Mouse (Mus musculus) urinary bladder, postnatal 10 days (tissue): Measurements from ENCODE around the gene Cux1.

Experiments
- DNase-seq: peaks from one replicate; pipeline ENCODE4 v3.0.0; 2022; ENCODE audit warnings: low spot score

The Cux1 gene

DNA sequence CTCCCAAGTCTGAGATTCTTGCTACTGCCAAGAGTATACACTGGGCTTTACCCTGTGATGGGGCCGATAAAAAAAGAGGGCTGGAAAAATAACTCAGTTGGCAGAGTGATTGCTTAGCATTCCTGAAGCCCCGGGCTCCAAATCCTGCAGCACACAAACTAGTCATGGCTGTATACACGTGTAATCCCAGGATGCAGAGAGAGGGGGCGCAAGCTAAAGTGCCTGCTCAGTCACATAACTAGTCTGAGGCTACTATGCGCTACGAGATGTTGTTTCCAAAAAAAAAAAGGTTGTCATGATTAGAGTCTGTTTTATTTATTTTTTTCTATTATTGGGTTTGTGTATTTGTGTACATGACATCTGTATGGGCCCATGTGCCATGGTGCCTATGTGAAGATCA lies 245.9 kb downstream of the Cux1 start:
- DNase-seq, result no peak

DNA sequence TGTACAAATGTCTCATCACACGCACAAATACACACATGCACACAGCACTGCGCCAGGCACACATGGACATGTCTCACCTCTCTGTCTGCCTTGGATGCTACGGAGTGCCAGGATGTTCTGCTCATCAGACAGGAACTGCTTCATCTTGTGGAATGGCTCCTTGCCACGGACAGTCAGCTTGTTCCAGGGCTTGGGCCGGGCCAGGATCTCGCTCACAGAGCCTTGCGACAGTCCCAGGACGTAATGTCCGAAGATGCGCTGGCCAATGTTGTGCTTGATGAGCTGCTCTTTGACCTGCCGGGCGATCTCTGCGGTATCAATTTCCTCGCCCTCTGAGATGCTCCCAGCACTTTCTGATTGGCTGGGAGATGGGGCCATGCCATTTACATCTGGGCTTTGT lies 254.7 kb downstream of the Cux1 start:
- no peak for DNase-seq

DNA sequence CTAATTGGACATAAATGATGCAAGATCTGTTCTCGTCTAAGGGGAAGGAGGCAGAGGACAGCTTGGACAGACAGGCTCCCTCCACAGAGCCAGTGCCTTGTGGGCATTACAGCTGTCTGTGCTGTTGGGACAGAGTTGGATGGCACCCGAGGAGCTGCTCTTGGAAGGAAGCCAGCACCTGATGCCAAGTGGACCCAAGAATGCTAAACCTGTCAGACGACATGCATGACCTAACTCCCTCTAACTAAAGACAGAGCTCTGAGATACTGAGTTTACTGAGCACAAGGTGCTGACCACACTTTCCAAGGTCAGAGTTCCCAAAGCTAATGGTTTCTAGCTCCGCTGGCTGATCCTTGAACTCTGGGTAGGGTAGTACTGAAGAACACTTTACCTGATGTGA lies 255.1 kb downstream of the Cux1 start:
- DNase-seq, result no peak

DNA sequence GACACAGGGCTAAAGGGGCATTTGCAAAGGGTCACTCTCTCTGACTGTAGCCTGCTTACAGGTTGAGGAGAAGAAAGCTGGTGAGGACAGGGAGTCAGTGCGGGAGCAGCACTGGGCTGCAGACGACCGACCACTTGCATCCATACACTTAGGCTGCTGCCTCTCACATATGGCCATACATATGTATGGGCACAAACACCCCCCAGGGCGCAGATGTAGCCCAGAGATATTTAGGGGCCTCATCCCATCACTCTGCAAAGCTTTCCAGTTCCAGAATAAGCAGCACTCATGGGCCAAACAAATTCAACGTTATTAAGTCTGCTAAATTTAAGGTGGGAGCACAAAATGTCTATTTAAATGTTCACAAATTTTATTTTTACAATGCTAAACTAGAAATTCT lies 261.0 kb downstream of the Cux1 start:
- DNase-seq, result no peak

DNA sequence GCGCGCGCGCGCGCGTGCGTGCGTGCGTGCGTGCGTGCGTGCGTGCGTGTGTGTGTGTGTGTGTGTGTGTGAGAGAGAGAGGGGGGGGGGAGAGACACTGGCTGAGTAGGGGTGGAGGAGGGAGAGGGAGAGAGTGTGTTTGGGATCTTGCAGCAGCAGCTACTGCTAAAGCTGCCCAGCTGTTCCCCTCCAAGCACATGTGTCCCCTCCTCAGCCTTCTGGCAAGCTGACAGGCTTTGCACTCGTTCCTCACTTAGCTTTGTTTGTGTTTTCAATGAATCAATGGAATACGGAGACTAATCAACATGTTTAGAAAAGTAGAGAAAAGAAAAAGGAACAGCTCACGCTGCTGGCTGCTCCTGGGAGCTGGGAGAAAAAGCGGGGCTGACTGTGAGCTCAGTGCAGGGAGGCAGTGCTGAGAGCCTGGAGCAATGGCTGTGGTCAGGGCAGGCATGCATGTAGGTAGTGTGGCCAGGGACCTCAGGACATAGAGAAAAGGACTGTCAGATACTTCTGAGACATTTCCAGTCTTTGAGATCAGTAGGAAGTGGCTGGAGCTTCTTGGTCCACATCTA lies 263.8 kb downstream of the Cux1 start:
- DNase-seq, result no peak

DNA sequence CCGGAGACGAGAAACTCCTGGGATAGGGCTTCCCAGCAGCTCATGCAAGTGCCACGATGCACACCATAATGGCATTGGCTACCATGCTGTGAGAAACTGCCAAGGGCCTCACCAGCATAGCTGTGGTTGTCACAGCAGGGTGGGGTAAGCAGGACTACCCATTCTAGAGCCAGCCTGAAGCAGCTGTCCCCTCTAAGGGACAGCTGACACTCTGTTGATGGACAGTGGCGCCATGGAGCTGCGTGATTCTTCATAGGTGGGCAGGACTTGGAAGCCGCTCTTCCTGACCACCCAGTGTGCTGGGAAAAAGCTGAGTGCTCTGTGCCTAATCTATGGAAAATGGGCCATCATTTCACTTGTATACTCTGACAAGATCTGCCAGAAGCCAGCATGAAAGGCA lies 266.4 kb downstream of the Cux1 start:
- no peak for DNase-seq

DNA sequence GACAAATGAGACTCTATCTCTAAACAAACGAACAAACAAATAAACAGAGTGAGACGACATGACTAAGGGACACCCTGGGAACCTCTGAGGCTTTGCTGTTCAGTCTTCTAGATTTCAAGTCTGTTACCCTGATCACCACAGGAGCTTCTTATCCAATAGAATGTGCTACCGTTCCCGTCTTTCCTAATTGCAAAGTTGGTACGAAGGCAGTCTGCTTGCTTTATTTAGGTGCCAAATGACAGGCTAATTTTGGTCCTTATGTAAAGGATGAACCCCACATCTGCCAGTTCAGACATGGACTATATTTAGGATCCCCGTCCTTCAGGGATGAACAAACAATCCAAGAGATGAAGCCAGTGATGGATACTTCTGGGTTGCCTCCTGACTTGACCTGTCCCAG lies 269.6 kb downstream of the Cux1 start:
- no peak for DNase-seq

DNA sequence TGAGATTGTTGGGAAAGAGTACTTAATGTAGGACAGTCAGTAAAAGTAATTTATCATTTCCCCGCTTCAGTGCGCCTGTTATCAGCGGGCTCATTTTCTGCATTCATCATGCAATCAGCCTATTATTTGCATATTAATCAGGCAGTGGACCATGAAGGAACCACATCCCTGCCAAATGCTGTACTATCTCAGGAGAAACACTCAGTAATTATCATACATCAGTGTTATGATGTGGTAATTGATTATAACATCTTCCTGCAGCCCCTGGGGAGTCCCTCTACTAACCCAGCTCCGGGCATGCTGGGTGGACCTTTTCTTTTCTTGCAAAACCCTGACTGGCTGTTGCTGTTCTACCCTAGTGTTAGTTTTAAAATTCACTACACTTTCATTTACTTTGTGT lies 270.4 kb downstream of the Cux1 start:
- no peak for DNase-seq

DNA sequence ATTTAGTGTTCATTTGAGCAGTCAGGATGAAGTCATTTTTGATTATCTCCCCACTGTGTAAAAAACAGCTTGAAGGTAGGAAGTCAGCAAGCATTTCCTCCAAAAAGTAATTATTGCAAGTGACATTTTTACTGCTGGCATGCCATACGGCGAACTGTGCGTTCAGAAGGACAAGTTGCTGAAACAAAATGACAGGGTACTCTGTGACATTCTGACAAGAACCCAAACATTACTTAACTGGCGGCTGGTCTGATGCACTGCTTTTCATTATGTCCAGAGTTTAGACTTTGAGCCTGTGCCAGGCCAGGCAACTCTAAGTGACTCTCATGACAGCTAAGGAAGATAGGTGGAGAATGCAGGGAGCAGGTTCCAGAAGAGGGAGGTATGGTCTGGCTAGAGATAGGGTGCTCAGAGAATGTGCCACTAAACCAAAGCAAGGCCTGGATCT lies 274.3 kb downstream of the Cux1 start:
- DNase-seq, result no peak

DNA sequence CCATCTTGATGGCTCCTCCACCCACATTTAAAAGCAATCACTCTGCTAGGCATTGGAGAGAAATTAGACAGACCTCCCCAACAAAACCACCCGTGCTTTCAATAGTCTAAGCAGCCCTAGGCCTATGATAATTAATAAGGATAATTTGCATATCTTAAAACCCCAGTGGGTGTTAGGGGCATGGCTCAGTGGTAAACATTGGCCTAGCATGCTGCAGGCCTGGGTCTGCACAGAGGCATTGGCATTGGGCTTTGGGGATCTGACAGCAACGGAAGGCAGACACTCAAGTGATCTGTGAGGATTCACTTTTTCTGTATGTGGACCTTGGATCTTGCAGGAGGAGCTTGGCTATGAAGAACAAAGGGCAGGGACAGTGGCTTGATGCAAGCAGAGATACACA lies 274.9 kb downstream of the Cux1 start:
- DNase-seq, result no peak

DNA sequence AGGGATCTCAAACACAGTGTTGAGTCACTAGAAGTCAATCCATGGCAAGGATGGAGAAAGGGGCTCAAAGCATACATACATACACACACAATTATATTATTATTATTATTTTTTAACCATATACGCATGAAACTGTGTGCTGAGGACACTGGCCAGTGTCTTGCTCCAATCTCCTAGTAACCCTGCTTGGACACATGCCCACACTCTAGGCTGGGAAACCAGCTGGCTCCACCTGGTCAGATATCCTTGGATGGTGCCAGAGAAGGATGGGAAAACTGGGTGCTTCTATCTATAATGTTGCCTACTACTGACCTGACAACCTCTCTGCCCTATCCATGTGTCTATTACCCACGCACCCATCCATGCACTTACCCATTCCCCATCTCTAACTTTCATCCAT lies 275.7 kb downstream of the Cux1 start:
- DNase-seq, result no peak

DNA sequence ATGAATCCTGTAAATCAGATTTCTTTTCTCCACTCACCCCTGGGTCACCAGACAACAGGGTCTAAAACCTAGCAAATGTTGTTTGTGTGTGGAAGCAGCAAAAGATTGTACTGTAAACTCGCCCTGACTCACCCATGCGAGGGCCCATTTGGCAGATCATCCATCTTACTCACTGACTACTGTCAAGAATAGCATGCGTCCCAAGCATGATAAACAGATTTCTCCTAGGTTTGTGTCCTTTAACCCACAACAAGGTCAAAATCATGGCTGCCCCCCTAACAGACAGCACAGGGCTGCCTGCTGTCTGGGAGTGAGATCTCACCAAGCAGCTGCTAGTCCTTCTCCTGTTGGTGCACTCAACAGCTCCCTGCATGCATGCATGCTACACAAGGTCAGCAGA lies 277.5 kb downstream of the Cux1 start:
- DNase-seq, result no peak

DNA sequence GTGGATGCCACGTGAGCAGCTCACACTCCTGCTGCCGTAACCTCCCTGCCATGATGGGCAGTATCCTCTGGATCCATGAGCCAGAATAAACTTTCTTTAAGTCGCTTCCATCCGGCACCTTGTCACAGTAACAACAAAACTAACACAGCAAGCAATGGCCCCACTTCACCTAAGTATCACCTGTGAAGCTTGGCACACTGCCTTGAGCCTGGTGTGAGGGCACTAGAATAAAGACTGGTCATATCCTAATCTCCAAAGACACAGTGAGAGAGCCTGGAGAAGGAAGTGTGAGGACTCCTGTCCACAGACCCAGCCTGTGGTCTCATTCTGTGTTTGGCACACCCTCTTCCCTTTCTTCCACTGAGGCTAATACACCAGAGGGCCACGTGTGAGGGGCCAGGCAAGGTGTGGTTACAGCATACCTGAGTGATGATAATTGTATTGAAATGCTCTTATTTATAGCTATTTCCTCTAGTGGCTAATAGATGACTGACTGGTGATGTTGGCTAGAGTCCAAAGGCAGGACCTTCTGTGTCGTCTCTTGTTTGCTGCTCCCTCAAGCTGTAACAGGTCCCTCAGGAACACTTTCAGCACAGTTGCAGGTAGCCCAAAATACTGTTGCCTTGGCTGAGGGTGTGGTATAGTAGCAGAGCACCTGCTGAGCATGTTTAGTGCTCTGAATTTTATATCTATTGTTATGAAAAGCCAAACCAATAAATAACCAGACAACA lies 278.8 kb downstream of the Cux1 start:
- DNase-seq, result no peak

DNA sequence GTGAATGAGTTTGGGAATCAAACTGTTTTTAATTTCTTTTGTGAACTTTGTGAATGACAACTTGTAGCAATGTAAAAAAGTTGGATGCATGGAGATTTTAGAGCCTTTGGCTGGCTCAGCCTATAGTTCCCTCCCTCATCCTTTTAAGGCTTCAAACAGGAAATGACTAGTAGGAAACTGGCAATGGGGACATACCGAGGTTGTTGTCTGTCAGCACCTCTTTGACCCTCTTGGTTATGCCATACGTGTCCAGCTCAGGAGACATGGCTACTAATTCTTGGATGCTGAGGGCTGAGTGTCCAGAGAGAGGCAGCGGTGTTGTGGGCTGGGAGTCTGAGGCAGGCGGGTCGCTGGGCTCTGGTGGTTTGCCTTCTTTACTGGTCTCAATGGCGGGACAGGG lies 280.7 kb downstream of the Cux1 start:
- DNase-seq, result no peak

DNA sequence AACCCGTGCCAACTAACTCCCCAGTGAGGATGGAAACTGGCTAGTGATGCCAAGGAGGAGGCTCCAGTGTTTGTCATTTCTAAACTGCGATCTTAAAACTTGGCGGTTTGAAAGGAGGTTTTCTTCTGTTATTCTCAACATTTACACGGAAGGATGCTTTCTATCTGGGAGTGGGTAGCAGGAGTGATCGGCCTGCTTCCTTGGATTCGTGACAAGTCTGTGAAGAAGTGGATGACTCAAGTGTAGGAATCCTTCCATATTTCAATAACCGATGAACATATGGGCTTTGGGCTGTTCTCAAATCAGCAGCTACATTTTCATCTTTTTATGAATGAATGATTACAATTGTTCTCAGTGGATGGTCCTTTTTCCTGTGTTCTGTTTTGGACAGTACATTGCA lies 282.2 kb downstream of the Cux1 start:
- no peak for DNase-seq

DNA sequence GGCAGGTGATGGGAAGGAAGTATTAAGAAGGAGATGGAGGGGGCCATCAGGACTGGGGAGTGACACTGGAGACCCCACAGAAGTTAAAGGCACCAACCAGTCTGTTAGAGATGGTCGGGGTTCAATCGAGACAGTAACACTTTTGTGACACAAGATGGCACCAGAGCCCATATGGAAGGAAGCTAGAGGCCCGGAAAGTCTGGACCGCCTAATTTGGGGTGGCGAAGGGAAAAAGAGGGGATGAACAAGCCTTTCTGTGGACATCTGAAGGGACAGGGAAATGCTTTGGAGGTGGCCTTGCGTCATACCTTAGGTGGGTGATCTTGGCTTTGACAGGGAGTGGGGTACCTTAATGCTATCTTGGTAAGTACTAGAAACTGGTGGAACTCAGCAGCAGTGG lies 285.9 kb downstream of the Cux1 start:
- no peak for DNase-seq

DNA sequence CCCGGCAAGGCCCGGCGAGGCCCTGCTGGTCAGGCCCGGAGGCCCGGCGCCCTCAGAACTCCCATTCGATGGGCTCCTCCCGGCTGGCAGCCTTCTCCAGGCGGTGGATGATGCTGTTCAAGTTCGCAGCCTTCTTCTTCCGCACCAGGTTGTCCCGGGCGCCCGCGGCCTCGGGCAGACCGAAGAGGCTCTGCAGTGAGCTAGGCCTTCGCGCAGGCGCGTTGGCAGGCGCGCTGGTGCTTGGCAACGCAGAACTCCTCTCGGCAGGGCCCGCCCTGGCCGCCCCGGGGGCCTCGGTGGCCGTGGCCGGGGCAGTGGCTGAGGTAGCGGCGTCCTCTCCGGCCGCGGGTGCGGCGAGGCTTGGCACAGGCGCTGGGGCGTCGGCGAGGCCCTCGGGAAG lies 292.6 kb downstream of the Cux1 start:
- no peak for DNase-seq

DNA sequence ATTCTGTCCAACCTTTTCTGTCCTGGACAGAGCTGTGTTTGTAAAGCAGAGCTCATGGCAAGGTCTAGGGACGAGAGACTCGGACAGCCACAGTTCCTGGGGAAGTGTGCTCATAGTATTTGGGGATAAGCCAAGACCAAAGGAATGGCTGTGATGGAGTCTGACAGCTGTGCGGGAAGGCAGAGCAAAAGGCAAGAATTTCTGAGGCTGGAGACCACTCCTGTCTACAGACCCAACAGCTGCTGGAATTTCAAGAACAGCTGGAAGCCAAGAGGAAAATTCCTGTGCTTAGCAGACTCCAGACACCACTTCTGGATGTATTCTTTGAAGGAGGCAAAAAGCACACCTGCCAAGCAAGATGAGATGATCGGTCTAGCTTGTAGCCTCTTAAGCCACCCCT lies 297.4 kb downstream of the Cux1 start:
- no peak for DNase-seq

DNA sequence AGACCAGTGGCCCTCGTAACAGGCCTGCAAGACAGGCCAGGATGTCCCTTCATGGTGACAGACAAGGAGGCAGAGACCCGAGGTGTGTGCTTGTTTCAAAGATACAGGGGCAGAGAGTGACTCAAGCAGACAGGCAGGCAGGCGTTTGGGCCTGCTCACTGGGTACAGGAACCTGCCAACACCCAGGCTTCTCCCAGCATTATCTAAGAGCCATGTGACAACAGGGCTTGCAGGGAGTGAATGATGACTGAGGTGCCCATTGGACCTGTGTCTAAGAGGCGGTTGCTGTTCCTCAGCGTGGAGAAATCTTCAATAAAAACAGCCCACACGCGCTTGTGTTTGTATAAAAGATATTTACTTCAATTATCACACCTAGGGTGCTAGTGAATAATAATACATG lies 301.2 kb downstream of the Cux1 start:
- DNase-seq, result no peak

DNA sequence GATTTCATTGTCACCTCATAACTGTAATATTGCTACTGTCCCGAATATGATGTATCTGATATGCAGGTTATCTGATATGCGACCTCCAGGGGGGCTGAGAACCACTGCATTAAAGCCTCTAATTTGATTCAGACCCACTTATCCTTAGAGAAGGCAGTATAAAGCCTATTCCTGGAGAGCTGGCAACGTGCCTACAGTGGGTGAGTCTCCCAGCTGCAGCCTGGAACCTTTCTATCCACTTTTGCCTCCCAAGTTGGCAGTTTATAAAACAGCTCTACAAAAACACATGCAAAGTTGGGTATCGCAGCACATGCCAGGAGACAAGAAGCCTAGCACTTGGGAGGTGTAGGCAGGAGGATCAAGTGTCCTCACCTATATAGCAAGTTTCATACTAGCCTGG lies 303.9 kb downstream of the Cux1 start:
- no peak for DNase-seq

DNA sequence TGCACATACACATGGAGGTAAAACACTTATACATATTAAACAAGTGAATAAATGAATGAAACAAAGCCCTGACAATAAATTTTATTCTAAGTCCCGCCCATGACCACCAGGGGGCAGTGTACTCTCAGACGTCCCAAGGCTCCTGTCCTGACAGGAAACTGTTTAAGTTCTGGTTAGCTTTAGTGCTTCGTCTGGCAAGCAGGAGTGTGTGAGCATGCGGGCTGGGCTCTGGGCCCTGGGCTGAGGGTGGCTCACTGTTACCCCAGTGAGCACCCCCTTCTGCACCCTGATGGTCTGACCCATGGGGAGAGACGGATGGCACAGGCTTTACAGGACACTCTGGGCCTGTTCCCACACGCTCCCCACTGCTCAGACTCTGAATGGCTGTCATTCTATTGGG lies 308.4 kb downstream of the Cux1 start:
- no peak for DNase-seq

DNA sequence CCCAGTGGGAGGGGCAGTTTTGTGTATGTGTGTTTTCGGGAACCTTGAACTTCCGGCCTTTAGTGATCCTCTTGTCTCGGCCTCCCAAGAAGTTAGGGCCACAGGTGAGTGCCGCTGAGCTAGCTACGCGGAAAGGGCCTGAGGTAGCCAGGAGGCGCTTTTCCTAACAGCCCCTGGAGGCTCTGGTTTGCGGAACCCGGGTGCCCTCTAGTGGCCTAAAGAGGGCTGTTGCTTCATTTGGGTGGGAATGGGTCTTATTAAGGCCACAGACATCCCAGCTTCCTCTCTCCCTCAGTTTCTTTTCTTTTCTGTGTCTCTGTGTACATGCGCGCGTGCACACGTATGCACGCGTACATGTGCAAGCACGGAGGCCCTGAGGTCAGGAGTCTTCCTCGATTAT lies 314.4 kb downstream of the Cux1 start:
- DNase-seq, result peak; percentile 36

DNA sequence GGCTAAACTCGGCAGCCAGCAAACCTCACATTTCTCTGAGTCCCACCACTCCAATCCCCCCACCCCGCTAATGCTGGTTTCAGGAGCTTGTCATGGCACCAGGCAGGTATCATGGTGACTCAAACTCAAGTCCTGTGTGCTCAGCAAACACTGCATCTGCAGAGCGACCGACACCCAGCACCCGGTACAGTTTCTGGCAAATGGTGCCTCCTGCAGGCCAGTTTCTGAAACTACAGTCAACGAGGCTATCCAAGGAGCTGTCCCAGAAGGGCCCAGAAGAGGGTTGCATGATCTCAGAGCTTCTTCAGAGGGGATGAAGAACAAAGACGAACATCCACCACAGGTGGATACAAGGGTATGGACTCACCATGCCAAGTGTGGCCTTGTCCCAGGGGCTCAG lies 316.3 kb downstream of the Cux1 start:
- DNase-seq, result no peak

DNA sequence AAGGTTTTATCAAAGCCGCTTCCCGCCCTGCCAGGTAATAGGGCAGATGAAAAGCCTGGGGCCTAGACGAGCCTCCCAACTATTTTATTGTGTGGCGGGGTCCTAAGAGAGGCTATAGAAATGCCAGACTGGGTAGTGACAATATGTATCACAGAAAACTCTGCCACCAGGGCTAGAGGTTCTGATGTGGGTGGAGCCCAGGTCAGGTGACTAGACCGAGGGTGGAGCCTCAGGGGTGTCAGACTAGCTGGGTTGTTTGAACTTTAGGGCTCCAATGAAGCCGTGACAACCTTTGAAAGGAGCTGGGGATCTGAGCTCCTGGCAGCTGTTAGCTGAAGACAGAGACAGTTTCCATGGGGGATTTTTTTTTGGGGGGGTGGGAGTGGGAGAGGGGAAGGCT lies 318.8 kb downstream of the Cux1 start:
- no peak for DNase-seq
